Mouse (Mus musculus) lung, embryonic 16.5 days (tissue): ENCODE results near the gene Atg14. TPM values are rescaled to one million over a fixed set of nuclear protein-coding genes. Genes with fewer than 3 reads are reported as not detected.

Source experiments
- ATAC-seq: fragments of 200-750 bp; cut with Nextera tagmentation; 2 replicates; pipeline ENCODE4 v1.8.0; 2017; ENCODE audit warnings: low read depth, mild to moderate bottlenecking, moderate library complexity
- H3K27ac ChIP-seq: fragments of 300-500 bp; sonication (generic); 2 replicates; pipeline ENCODE4 v1.5.1; 2014; ENCODE audit warnings: mild to moderate bottlenecking, control low read depth, low read length
- H3K27me3 ChIP-seq: fragments of 300-500 bp; sonication (generic); 2 replicates; pipeline ENCODE4 v1.6.1; 2014; ENCODE audit warnings: low read depth, low read length, mixed read lengths; ENCODE audit not compliant: control insufficient read depth, insufficient read depth
- H3K36me3 ChIP-seq: fragments of 300-500 bp; sonication (generic); 2 replicates; pipeline ENCODE4 v1.6.1; 2014; ENCODE audit warnings: low read length; ENCODE audit not compliant: control insufficient read depth, insufficient read depth
- H3K4me1 ChIP-seq: fragments of 300-500 bp; sonication (generic); replicated peaks from 2 replicates; pipeline ENCODE4 v1.6.1; 2014; ENCODE audit warnings: low read length, mixed read lengths; ENCODE audit not compliant: control insufficient read depth, insufficient read depth
- H3K4me2 ChIP-seq: fragments of 300-500 bp; sonication (generic); 2 replicates; pipeline ENCODE4 v1.6.1; 2014; ENCODE audit warnings: low read depth, low read length, control low read depth
- H3K4me3 ChIP-seq: fragments of 300-500 bp; sonication (generic); 2 replicates; pipeline ENCODE4 v1.5.1; 2014; ENCODE audit warnings: mild to moderate bottlenecking, low read length, control low read depth
- H3K9ac ChIP-seq: fragments of 300-500 bp; sonication (generic); 2 replicates; pipeline ENCODE4 v1.6.1; 2014; ENCODE audit warnings: low read length, control low read depth
- H3K9me3 ChIP-seq: fragments of 300-500 bp; sonication (generic); 2 replicates; pipeline ENCODE4 v1.6.1; 2016; ENCODE audit warnings: low read length; ENCODE audit not compliant: control insufficient read depth
- WGBS: fragments of 180-500 bp; shearing (Covaris S2); extraction: QIAGEN DNeasy Blood & Tissue Kit; methylation state at CpG from one replicate; pipeline ENCODE4 v1.1.7; 2014; 5-methylcytosine and 5-hydroxymethylcytosine counted together
- polyA plus RNA-seq: library from polyadenylated mRNA; unstranded; fragments of >200 nt; fragmentation: Nextera tagmentation; extraction: Ambion mirVana; gene quantifications from 2 replicates; pipeline ENCODE4 v1.2.1, GENCODE M21; 2015

The Atg14 gene
- polyA plus RNA-seq, 1 experiment from 2014 or later, result 15.4 TPM

DNA sequence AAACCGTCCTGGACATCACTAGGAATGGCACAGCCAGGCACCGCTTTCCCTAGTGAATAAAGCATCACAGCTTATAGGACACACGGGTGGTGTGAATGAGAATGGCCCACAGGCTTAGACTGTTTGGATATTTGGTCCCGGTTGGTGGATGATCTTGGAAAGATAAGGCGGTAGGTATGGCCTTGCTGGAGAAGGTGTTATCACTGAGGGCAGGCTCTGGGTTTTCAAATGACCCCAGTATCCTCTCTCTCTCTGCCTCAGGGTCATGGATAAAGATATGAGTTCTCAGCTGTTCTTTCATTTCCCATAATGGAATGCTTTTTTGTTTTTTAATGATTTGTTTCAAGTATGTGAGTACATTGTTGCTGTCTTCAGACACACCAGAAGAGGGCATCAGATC lies 15.2 kb downstream of the Atg14 start:
- Histone ChIP-seq H3K27ac (no peak overlapping the region), H3K4me1 (no peaks in the 10 kb centered on the region), H3K36me3 (peaks cover 10% of the 10 kb centered on the region), H3K4me2 (no peak overlapping the region), H3K4me3 (no peak overlapping the region), H3K27me3 (no peaks in the 10 kb centered on the region), H3K9ac (no peak overlapping the region), H3K9me3 (no peaks in the 10 kb centered on the region)
- WGBS, result 90% methylated on average over 5 of the region's 5 CpGs
- no peak for ATAC-seq

DNA sequence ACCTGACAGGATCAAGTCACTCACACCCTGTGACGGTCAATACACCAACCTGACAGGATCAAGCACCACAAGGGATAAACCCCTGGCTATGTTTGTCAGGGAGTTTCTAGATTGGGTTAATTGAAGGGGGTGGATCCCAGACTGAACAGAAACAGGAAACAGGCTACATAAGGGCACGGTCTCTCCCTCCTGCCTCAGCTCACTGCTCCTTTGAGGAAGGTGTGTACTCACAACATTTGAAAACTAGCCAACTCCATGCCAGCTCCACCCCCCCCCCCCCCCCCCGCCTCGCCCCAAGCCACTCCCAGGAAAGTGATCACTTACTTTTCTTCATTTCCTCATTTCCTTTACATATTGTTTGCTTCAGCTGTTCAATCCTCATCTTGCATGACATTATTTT lies 16.2 kb downstream of the Atg14 start:
- Histone ChIP-seq H3K4me1 (no peaks in the 10 kb centered on the region), H3K4me3 (no peak overlapping the region), H3K27ac (no peak overlapping the region), H3K4me2 (no peak overlapping the region), H3K27me3 (no peaks in the 10 kb centered on the region), H3K36me3 (peaks cover 8% of the 10 kb centered on the region), H3K9me3 (no peaks in the 10 kb centered on the region), H3K9ac (no peak overlapping the region)
- WGBS, result 86% methylated on average over 2 of the region's 4 CpGs
- ATAC-seq, result no peak

- Histone ChIP-seq H3K27me3 (no peaks in the 10 kb centered on the region), H3K4me1 (no peaks in the 10 kb centered on the region), H3K4me3 (no peak overlapping the region), H3K27ac (no peak overlapping the region), H3K9me3 (no peaks in the 10 kb centered on the region), H3K4me2 (no peak overlapping the region), H3K9ac (no peak overlapping the region), H3K36me3 (peaks cover 14% of the 10 kb centered on the region)
- 92% methylated on average over 2 of the region's 2 CpGs for WGBS
- ATAC-seq, result no peak
Observed at GRCm38 (mm10) chr14:47553380-47553779, 17.1 kb downstream of the Atg14 start.

- Histone ChIP-seq H3K36me3 (peaks cover 28% of the 10 kb centered on the region), H3K4me3 (no peak overlapping the region), H3K4me2 (no peak overlapping the region), H3K9ac (no peak overlapping the region), H3K4me1 (no peaks in the 10 kb centered on the region), H3K27me3 (no peaks in the 10 kb centered on the region), H3K27ac (no peak overlapping the region), H3K9me3 (no peaks in the 10 kb centered on the region)
- no peak for ATAC-seq
- WGBS, result 92% methylated on average over 6 of the region's 6 CpGs
Observed at GRCm38 (mm10) chr14:47551668-47552067, 18.8 kb downstream of the Atg14 start.

DNA sequence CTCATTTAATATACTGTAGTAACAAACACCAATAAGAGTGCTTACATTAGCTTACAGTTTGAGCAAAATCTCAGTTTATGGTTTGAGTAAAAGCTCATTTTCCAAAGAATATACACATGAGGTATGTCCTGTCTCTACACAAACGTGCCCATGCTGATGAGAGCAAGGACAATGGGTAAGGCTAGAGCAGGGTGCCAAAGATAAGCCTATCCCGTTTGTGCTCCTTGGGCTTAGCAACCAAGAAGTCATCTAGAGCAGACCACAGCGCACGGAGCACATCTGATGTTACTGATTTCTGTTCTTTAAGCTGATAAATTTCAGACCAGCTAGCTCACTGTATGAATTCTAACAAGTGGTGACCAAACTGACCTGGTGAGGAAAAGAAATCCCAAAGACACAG lies 25.6 kb downstream of the Atg14 start:
- Histone ChIP-seq H3K4me3 (no peak overlapping the region), H3K4me1 (no peaks in the 10 kb centered on the region), H3K9me3 (no peaks in the 10 kb centered on the region), H3K9ac (no peak overlapping the region), H3K36me3 (peaks cover 53% of the 10 kb centered on the region), H3K4me2 (no peak overlapping the region), H3K27ac (no peak overlapping the region), H3K27me3 (no peaks in the 10 kb centered on the region)
- WGBS, result 90% methylated on average over 4 of the region's 4 CpGs
- ATAC-seq, result no peak

DNA sequence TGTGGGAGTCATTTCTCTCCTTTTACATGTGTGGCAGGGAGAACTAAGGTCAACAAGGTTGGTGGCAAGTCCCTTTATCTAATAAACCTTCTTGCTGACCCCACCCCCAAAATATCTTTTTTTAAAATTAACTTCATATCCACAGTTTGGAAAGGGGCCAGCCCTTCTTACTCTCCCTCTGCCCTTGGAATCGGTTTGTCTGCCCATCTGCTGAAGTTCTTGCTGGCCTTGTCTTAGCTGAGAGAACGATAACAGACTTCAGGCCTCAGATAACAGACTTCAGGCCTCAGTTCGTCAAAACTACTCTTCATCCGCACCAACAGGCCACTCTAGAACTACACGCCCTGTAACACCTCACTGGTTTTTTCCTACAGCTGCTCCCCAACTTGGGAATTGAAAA lies 26.2 kb downstream of the Atg14 start:
- Histone ChIP-seq H3K36me3 (peaks cover 53% of the 10 kb centered on the region), H3K4me1 (no peaks in the 10 kb centered on the region), H3K27ac (no peak overlapping the region), H3K4me3 (no peak overlapping the region), H3K4me2 (no peak overlapping the region), H3K9ac (no peak overlapping the region), H3K27me3 (no peaks in the 10 kb centered on the region), H3K9me3 (no peaks in the 10 kb centered on the region)
- ATAC-seq, result no peak
- WGBS, result 66% methylated on average over 5 of the region's 5 CpGs

GRCm38 (mm10) chr14:47542283-47542682 lies 28.2 kb downstream of the Atg14 start:
- Histone ChIP-seq H3K9me3 (no peaks in the 10 kb centered on the region), H3K4me1 (no peaks in the 10 kb centered on the region), H3K9ac (no peak overlapping the region), H3K4me3 (no peak overlapping the region), H3K27ac (no peak overlapping the region), H3K27me3 (no peaks in the 10 kb centered on the region), H3K4me2 (no peak overlapping the region), H3K36me3 (peaks cover 38% of the 10 kb centered on the region)
- ATAC-seq, result no peak
- 82% methylated on average over 3 of the region's 3 CpGs for WGBS

GRCm38 (mm10) chr14:47541325-47541948 lies 29.0 kb downstream of the Atg14 start:
- no peaks in the 10 kb centered on the region for H3K27me3 ChIP-seq
- H3K36me3 ChIP-seq, result peaks cover 33% of the 10 kb centered on the region
- WGBS, result 82% methylated on average over 10 of the region's 10 CpGs
- no peak overlapping the region for H3K9ac ChIP-seq
- no peak overlapping the region for H3K4me3 ChIP-seq
- no peak overlapping the region for H3K27ac ChIP-seq
- H3K9me3 ChIP-seq, result no peaks in the 10 kb centered on the region
- ATAC-seq, result no peak
- no peaks in the 10 kb centered on the region for H3K4me1 ChIP-seq
- no peak overlapping the region for H3K4me2 ChIP-seq

GRCm38 (mm10) chr14:47535096-47535495 lies 35.4 kb downstream of the Atg14 start:
- Histone ChIP-seq H3K4me2 (no peak overlapping the region), H3K27me3 (no peaks in the 10 kb centered on the region), H3K9ac (no peak overlapping the region), H3K9me3 (no peaks in the 10 kb centered on the region), H3K36me3 (0 out of 2 replicates have a peak, but pooled peaks cover 2% of the 10 kb centered on the region), H3K4me3 (no peak overlapping the region), H3K27ac (no peak overlapping the region), H3K4me1 (peaks cover 10% of the 10 kb centered on the region)
- WGBS, result 89% methylated on average over 1 of the region's 1 CpGs
- ATAC-seq, result no peak

- Histone ChIP-seq H3K9me3 (no peaks in the 10 kb centered on the region), H3K4me1 (peaks cover 10% of the 10 kb centered on the region), H3K36me3 (0 out of 2 replicates have a peak, but pooled peaks cover 2% of the 10 kb centered on the region), H3K27ac (no peak overlapping the region), H3K27me3 (no peaks in the 10 kb centered on the region), H3K4me3 (no peak overlapping the region), H3K4me2 (no peak overlapping the region), H3K9ac (no peak overlapping the region)
- peak; percentile 9; the same call in 1 of the 2 replicates for ATAC-seq
- 81% methylated on average over 5 of the region's 5 CpGs for WGBS
Observed at GRCm38 (mm10) chr14:47534176-47534525, 36.3 kb downstream of the Atg14 start.
